Mouse (Mus musculus): Measurements from ENCODE around the gene Gpd1.
"Not testable (repeated sequence)": the region's sequence is repeated elsewhere in the genome, so short reads cannot be mapped to it uniquely, and the experiment has no call there.

The Gpd1 gene

DNA sequence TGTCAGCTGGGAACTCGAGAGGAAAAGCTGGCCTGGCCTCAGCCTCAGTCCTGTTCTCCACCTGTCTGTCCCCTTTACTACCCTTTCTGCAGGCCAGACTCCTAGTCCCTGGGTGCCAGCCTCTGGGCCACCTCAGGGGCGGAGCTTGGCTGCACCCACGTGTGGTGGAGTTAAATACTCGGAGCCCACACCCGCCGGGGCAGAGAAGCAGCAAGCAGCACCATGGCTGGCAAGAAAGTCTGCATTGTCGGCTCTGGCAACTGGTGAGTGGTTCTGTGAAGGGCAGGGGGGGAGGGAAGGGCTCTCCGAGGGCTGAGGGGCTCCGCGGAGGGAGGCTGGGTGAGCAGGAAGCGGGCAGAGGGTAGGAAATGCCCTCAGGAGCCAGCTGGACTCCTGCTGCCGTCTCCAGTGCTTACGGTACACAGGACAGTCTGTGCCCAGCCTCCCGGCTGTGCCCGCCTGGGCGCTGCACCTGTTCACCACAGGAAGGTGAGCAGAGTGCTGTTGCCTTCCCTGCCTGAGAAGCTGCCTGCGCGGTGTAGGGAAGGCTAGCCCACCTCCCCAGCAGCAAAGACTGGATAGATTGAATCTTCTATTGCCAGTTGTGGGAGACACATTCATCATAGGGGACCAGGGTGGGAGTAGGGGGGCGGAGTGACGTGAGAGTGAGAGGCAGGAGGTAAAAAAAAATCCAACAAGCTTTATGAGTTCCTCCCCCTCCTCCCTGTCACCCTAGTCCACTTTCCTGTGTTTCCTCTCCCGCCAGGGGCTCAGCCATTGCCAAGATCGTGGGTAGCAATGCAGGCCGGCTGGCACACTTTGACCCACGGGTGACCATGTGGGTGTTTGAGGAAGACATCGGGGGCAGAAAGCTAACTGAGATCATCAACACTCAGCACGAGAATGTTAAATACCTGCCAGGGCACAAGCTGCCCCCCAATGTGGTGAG is at the start of gene Gpd1:
Gene Gpd1, plus strand, starts transcription at position 130 of the 949 bp plus-strand sequence.
- DNase-seq: peak; percentile 86

DNA sequence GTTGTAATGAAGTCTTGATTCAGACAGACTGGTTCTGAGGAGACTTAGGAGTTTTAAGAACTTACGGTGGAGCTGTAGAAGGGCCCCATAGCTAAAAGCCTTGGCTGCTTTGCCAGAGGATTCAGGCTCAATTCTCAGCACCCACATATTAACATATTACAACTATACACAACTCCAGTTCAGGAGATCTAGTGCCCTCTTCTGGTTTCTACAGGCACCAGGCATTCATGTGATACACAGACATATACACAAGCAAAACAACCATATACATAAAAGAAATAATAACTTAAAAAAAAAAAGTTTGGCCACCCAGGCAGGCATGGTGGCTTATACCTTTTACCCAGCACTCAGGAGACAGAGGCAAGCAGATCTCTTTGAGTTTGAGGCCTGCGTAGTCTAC is 49.8 kb upstream of the Gpd1 start:
- DNase-seq: no peak

DNA sequence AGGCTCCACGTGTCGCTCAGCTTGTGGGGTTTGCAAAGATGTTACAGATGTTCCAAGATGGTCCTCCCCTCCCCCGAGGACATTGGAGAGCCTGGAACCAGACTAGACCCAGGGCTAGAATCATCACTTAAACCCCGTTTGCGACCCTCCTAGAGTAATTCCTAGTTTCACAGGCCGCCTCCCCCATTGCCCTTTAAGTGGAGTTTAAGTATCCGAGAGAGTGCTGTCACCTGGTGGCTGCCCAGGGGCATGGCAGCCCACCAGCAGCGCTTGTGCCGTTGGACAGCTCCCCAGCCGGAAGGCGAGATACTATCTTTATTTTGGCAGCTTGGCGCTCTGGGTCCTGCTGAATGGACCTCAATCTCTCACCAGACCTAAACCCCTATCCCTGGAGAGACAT is 48.4 kb upstream of the Gpd1 start:
- peak; percentile 58 for DNase-seq

DNA sequence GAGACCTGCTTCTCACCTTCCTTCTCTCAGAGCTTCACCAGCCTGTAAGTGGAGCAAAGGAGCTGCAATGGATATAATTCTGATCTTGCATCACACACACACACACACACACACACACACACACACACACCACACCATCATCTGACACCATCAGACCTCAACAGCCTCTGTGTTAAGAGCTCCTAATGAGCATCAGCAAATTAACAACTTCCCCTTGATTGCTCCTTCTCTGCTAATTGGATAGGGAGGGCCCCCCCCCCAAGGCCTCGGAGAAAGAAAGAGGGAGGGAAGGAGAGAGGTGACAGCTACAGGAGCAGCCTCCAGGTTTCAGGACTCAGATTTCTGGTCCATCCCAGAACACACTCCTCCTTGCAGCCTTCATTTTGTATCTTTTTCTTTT is 47.9 kb upstream of the Gpd1 start:
- DNase-seq: no peak

DNA sequence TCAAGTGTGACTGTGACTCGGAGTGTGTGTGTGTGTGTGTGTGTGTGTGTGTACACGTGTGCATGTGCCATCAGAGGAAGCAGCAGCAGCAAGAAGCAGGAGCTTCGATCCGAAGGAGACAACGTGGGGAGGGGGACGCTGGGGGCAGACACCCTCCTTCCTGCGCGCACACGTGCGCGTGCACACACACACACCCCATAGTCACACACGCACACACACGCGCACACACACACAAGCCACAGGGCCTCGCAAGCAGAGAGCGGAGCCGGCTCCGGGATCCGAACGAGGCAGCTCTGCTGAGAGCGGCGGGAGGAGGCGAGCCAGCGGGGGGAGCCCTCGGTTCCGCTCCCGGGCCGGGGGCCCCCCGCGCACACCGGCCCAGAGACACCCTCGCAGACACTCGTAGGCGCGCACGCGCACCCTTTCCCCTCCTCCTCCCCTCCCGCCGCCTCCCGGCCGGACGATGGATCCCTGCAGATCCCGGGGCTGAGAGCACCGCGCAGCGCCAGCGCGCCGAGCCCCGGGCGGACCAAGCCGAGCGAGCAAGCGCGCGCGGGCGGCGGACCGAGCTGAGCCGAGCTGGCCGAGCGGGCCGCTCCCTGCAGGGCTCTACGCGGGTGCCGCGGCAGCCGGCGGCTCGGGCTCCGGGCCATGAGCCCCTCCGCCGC is 47.0 kb upstream of the Gpd1 start, which contains the start of gene Asic1:
Gene Asic1, plus strand, starts transcription at position 215 of the 668 bp plus-strand sequence.
- peak; percentile 40 for DNase-seq

DNA sequence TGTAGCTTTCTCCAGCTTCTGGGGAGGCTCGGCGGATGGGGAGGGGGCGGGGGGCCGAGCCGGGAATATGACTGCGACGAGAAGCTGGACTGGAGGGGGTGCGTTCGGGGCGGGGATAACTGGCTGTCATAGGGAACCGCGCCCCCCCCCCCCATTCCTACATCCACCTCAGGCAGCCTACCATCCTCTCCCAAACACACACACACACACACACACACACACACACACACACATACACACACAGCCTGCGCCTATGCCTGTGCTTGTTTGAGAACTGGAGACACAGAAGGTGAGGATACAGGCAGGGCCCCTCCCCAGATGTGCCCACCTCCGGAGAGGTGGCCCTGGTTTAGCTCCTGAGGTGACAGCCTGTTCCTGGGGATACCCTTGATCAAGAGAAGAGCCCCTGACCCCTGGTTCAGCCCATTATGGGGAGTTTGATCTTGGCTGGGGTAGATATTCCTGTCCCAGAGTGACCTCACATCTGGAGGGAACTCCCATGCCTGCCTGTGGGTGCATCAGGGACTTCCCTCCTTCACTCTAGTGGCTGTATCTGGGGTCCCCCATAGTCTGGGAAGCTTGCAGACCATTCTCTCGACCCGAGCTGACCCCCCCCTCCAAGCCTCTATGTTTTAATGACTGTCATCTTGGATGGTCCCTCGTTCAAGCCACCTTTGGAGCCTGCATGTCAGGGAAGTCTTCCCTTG is 46.2 kb upstream of the Gpd1 start:
- DNase-seq: no peak

DNA sequence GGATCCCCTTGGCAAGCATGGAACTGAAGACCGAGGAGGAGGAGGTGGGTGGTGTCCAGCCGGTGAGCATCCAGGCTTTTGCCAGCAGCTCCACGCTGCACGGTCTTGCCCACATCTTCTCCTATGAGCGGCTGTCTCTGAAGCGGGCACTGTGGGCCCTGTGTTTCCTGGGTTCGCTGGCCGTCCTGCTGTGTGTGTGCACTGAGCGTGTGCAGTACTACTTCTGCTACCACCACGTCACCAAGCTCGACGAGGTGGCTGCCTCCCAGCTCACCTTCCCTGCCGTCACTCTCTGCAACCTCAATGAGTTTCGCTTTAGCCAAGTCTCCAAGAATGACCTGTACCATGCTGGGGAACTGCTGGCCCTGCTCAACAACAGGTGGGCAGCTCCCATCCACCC is 45.5 kb upstream of the Gpd1 start:
- no peak for DNase-seq

DNA sequence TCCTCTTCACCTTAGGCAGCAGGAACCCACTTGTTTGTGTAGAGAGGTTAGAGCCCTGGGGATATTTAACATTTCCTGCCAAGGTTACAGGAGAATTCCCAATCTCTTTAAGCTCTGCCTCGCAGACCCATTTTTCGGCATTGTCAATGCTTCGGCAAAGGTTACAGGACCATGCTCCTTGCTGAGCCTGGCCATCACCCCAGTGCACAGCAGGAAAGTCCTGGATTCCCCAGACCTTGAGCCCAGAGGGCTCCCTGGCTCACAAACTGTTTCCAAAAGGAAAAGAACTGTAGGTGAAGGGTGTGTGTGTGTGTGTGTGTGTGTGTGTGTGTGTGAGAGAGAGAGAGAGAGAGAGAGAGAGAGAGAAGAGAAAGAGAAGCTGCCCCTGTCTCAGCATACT is 42.4 kb upstream of the Gpd1 start:
- DNase-seq: no peak

DNA sequence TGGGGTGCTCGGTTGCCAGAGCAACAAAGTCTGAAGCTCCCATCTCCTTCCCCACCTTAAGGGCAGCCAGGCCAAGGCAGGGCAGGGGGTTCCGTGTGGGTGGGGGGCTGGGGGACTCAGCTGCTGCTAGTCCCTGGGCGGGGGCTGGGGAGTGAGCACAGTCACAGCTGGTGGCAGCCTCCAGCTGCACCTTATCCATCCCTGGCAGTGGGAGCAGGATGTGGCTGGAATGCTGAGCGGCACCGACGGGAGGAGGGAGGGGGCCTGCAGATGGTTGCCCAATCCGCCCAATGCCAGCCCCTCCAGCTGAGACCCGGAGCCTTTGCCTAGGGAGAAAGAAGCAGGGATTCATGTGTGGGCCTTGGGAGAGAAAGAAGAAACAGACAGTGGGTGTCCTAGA is 40.2 kb upstream of the Gpd1 start:
- DNase-seq: no peak

DNA sequence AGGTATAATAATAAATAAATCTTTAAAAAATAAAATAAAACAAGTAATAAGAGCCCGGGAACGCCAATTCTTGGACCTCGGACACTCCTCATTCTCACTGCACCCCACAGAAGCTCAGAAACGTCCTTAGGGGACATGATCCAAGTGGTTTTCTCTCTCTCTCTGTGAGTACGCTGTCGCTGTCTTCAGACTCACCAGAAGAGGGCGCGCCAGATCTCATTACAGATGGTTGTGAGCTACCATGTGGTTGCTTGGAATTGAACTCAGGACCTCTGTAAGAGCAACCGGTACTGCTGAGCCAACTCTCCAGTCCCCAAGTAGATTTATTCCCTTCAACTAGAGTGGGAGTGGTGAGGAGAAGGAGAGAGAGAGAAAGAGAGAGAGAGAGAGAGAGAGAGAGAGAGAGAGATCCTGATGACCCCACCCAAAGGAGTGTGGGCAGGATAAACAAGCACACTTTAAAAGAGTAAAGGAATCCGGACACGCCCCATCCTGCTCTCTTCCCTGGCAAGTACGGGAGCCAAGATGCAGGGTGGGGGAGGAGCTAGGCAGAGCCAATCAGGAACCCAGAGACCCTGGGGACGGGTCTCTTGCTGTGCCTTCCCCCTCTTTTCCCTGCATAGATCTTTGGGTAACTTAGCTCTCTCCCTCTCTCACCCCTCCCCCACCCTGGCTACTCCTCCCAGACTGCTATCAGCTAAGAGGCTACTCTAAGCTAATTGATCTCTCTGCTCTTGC is 39.1 kb upstream of the Gpd1 start:
- DNase-seq: no peak

DNA sequence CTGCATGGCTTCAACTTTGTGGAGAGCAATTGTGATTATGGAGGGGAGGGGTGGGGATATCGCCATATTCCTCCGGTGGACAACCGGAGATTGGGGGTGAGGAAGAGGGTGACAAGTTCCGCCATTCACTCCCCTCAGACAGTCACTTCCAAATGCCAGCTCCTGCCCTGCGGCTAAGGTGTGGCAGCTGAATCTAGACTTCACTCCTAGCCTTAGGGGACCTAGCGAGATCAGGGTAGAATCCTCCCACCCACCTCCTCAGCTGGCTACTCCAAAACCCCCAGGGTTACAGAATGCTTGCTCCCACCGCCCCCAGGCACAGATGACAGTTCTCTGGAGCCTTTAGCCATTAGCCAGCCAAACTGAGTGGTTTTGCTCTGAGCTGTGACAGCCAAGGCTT is 38.3 kb upstream of the Gpd1 start:
- DNase-seq: no peak

DNA sequence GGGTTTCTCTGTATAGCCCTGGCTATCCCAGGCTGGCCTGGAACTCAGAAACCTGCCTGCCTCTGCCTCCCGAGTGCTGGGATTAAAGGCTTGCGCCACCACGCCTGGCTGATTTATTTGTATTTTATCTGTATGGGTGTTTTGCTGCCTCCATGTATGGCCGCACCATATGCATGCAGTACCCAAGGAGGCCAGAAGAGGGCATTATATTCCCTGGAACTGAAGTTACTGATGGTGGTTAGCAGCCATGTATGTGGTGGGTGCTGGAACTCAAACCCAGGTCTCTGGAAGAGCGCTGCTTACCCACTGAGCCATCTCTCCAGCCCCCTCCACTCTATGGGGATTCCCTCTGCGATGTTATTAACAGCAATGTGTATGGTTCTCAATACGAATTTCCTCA is 34.4 kb upstream of the Gpd1 start:
- DNase-seq: no peak

DNA sequence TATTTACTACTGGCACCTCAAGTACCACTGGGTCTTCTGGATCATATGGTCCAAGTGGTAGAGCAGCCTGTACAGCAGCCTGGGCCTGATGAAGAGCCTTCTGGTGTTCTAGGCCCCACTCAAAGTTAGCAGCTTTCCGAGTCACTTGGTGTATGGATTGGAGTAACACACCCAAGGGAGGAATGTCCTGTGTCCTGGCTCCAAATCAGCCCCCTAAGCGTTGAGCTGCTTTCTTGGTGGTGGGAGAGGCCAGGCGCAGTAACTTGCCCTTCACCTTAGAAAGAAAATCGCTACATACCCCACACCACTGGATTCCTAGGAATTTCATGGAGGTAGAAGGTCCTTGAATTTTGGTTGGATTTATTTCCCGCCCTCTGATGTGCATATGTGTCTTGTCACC is 33.2 kb upstream of the Gpd1 start:
- DNase-seq: no peak

DNA sequence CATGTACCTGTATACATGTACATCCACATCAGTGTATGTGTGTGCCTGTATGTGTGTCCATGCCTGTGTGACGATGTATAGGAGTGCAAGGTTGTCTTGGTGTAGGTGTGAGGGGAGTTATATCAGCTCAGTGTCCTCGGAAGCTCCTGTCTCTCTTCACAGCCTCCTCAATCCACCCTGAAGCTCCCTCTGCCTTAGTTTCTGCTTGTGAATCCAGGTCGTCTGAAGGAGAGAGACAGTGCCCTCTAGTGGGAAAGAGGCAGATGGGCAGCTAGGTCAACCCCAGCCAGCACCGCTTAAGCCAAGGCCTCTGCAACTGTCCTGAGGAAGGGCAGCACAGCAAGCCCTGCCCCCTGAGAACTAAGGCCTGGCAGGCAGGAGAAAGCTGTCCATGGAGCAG is 28.6 kb upstream of the Gpd1 start:
- peak; percentile 46 for DNase-seq

DNA sequence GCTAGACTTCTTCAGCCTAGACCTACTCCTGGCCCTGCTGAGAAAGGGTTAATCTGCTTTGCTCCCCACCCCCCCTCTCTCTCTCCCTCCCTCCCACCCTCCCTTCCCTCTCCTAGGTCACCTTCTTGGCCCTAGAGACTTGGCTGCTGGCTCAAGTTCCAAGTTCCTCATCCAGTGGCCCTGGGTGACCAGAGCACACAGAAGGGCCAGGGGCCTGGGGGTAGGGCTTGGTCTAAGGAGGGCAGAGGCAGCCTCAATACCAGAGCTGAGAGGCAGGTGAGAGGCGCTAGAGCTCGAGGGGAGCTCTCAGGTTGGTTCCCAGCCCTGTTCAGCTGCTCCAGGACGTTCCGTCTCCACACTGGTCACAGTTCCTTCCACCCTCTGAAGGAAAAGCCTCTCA is 26.4 kb upstream of the Gpd1 start:
- no peak for DNase-seq

DNA sequence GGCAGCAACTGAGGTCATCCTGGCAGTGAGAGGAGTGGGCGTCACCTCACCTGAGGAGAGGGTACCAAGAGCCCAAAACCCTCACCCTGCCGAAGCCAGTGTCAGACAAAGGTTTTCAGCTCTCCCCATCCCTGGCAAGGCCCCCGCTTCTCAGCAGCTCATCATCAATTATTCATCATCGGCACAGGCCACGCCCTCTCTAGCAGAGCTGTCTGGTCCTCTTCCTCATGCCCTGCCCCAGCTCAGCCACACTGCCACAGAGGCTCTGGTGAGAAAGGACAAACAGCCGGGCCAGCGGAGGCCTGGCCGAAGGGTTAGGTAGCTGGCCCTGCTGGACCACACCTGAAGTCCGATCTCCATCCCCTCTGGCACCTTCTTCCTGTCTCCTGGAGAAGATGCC is 25.3 kb upstream of the Gpd1 start:
- no peak for DNase-seq

DNA sequence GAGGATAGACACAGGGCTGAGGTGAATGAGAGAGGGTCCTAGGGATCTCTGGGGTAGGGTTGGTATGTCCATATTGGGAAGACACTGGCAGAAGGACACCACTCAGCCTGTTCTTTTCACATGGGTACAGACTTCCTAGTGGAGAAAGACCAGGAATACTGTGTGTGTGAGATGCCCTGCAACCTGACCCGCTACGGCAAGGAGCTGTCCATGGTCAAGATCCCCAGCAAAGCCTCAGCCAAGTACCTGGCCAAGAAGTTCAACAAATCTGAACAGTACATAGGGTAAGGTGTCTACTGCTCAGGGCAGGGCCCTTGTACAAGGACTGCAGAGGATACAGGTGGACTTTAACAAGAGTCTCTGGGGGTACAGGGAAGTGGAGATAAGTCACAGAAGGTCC is 20.0 kb upstream of the Gpd1 start:
- DNase-seq: no peak

DNA sequence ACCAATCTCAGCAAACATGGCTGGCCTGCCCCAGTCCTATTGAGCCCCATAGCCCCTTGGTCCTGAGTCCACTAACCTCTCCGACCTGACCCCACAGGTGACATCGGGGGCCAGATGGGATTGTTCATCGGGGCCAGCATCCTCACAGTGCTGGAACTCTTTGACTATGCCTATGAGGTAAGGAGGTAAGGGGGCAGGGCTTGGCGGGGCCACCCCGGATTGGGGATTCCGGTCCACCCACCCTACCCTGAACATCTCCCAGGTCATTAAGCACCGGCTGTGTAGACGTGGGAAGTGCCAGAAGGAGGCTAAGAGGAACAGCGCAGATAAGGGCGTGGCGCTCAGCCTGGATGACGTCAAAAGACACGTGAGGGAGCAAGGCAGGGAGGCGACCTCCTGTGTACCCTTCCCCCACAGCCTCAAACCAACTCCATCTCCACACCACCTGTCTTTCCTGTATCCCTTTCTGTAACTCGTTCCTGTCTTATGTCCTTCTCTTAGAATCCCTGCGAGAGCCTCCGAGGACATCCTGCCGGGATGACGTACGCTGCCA is 18.7 kb upstream of the Gpd1 start:
- no peak for DNase-seq

DNA sequence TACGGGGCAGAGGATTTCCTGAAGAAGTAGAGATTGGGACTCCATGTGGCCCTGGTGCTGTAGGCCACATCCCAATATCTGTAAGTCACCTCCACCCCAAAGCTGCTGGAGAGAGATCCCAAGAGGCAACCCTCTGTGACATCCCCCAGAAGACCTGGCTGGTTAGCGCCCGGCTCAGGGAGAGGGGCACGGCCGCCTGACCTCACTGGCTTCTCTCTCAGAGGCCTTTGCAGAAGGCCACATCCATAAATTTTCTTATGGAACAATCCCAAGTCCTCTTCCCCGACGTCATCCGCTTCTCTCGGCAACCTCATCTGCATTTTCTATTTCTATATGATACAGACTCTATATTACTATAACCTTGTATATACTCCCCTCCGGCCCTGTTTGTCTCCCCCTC is 17.6 kb upstream of the Gpd1 start:
- DNase-seq: no peak

DNA sequence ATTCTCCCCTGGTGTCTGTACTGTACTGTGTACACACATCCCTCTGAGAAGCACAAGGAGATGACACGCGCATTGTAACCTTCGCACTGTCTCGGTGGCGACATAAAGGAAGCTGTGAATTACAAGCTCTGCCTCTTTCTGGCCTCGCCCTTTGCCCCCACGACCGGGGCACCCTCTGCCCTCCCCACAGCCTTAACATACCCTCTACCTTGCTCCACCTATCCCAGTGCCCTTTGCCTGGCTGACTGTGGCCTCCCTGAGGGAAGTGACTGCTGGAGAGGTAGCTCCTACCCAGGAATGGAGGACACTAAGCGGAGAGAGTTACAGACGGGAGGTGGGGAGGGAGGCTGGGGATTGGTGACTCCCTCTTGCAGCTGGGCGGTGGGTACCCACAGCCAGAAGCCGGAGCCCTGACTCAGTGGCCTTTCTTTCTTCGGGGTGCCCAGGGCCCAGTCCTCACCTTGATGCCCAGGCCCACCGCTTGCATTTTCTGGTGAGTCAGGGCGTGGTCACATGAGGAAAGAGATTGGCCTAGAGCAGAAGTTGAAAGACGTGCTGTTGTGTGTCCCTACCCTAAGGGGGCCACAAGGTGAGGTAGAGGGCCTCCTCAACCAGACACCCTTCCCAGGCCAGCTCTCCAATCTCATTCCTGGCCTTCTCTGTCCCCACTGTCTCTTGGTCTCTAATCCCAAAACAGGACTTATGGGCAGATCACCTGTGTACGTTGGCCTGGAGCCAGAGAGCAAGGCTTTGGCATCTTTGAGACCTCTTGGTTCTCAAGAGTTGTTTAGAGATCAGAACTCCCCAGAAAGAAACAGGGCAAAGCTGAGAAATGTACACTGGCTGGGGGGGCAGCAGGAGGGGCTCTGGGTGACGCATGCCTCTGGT is 16.9 kb upstream of the Gpd1 start:
- DNase-seq: peak; percentile 63

DNA sequence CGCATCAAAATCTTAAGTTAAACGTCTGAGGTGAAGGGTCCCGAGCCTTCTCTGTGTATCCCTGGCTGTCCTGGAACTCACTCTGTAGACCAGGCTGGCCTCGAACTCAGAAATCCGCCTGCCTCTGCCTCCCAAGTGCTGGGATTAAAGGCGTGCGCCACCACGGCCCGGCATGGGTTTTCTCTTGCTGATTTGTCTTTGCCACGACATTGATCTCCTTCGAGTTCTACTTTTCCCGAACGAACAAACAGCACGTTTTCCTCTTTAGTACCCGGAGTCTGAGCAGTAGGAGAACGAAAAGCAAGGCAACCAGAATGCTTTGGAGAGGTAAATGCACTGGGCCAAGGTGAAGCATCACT is 15.7 kb upstream of the Gpd1 start:
- not testable (repeated sequence) for DNase-seq
